Mouse (Mus musculus) midbrain, postnatal 0 days (tissue): Measurements from ENCODE around the gene 1810010H24Rik. TPM values are rescaled to one million over a fixed set of nuclear protein-coding genes. Genes with fewer than 3 reads are reported as not detected.

Experiments
- ATAC-seq: fragments of 200-750 bp; cut with Nextera tagmentation; 2 replicates; pipeline ENCODE4 v1.8.0; 2017; ENCODE audit warnings: moderate number of reproducible peaks, mild to moderate bottlenecking, moderate TSS enrichment, moderate library complexity; ENCODE audit not compliant: low FRiP score
- DNase-seq: peaks from one replicate; pipeline ENCODE4 v3.0.0-alpha.2; 2015; ENCODE audit warnings: low spot score
- H3K27ac ChIP-seq: fragments of 300-500 bp; sonication (generic); 2 replicates; pipeline ENCODE4 v1.5.1; 2014; ENCODE audit warnings: low read depth, mild to moderate bottlenecking, low read length, mixed read lengths
- H3K27me3 ChIP-seq: fragments of 300-500 bp; sonication (generic); 2 replicates; pipeline ENCODE4 v1.6.1; 2014; ENCODE audit warnings: low read length, control low read depth, mixed read lengths; ENCODE audit not compliant: insufficient read depth
- H3K36me3 ChIP-seq: fragments of 300-500 bp; sonication (generic); 2 replicates; pipeline ENCODE4 v1.6.1; 2014; ENCODE audit warnings: low read length, control low read depth, mixed read lengths; ENCODE audit not compliant: insufficient read depth
- H3K4me1 ChIP-seq: fragments of 300-500 bp; sonication (generic); 2 replicates; pipeline ENCODE4 v1.6.1; 2014; ENCODE audit warnings: mild to moderate bottlenecking, control low read depth, antibody characterized with exemption, low read length, mixed read lengths; ENCODE audit not compliant: insufficient read depth
- H3K4me2 ChIP-seq: fragments of 300-500 bp; sonication (generic); 2 replicates; pipeline ENCODE4 v1.6.1; 2014; ENCODE audit warnings: low read depth, mild to moderate bottlenecking, low read length, mixed read lengths; ENCODE audit not compliant: poor library complexity, severe bottlenecking
- H3K4me3 ChIP-seq: fragments of 300-500 bp; sonication (generic); 2 replicates; pipeline ENCODE4 v1.5.1; 2014; ENCODE audit warnings: low read depth, mild to moderate bottlenecking, low read length, moderate library complexity
- H3K9ac ChIP-seq: fragments of 300-500 bp; sonication (generic); replicated peaks from 2 replicates; pipeline ENCODE4 v1.6.1; 2014; ENCODE audit warnings: mild to moderate bottlenecking, low read length, moderate library complexity, mixed read lengths; ENCODE audit not compliant: poor library complexity, severe bottlenecking
- H3K9me3 ChIP-seq: fragments of 300-500 bp; sonication (generic); 2 replicates; pipeline ENCODE4 v1.6.1; 2016; ENCODE audit warnings: low read length, control low read depth
- CTCF ChIP-seq: IDR thresholded peaks from 2 replicates; pipeline ENCODE4 v1.5.1; 2016; ENCODE audit warnings: antibody characterized with exemption, mild to moderate bottlenecking
- WGBS: fragments of 180-500 bp; shearing (Covaris S2); extraction: QIAGEN DNeasy Blood & Tissue Kit; methylation state at CpG from one replicate; pipeline ENCODE4 v1.1.7; 2014; 5-methylcytosine and 5-hydroxymethylcytosine counted together
- polyA plus RNA-seq: library from polyadenylated mRNA; unstranded; fragments of >200 nt; fragmentation: Nextera tagmentation; extraction: Ambion mirVana; gene quantifications from 2 replicates; pipeline ENCODE4 v1.2.1, GENCODE M21; 2015
- total RNA-seq: library from RNA; depleted of rRNA; stranded (reverse); fragments of >200 nt; gene quantifications from 2 replicates; pipeline ENCODE4 v1.2.3, GENCODE M21; 2014

Gene 1810010H24Rik
- total and polyA plus RNA-seq, 2 experiments from 2014 or later, result 10.9 to 11.0 TPM

- TF ChIP-seq CTCF, result no peak
- no peaks in the 10 kb centered on the region for H3K9me3 ChIP-seq
- no peaks in the 10 kb centered on the region for H3K27me3 ChIP-seq
- DNase-seq, result no peak
- ATAC-seq, result no peak
- H3K4me3 ChIP-seq, result no peak overlapping the region
- no peak overlapping the region for H3K9ac ChIP-seq
- H3K27ac ChIP-seq, result no peak overlapping the region
- H3K36me3 ChIP-seq, result no peaks in the 10 kb centered on the region
- H3K4me1 ChIP-seq, result 0 out of 2 replicates have a peak, but pooled peaks cover 7% of the 10 kb centered on the region
- H3K4me2 ChIP-seq, result peak overlapping the region; percentile 64
- WGBS, result 71% methylated on average over 4 of the region's 4 CpGs
These were observed 1.1 kb upstream of the 1810010H24Rik start for GRCm38 (mm10) chr11:107024406-107024805.

- Histone ChIP-seq H3K36me3 (no peaks in the 10 kb centered on the region), H3K27ac (no peak overlapping the region), H3K4me1 (0 out of 2 replicates have a peak, but pooled peaks cover 9% of the 10 kb centered on the region), H3K9ac (no peak overlapping the region), H3K4me2 (peak overlapping the region; percentile 64), H3K4me3 (peak overlapping the region; percentile 59), H3K27me3 (no peaks in the 10 kb centered on the region), H3K9me3 (no peaks in the 10 kb centered on the region)
- 11% methylated on average over 12 of the region's 12 CpGs for WGBS
- ATAC-seq (no peak), DNase-seq (peak; percentile 42)
- no peak for TF ChIP-seq CTCF
These were observed 1.3 kb downstream of the 1810010H24Rik start for GRCm38 (mm10) chr11:107026554-107027430.

- WGBS, result under 1% methylated on average over 99 of the region's 107 CpGs
- DNase-seq, result peak; percentile 96
- Histone ChIP-seq H3K27me3 (no peaks in the 10 kb centered on the region), H3K4me3 (peak overlapping the region; percentile 59), H3K9me3 (no peaks in the 10 kb centered on the region), H3K36me3 (no peaks in the 10 kb centered on the region), H3K4me1 (0 out of 2 replicates have a peak, but pooled peaks cover 9% of the 10 kb centered on the region), H3K27ac (peak overlapping the region; percentile 85), H3K4me2 (peak overlapping the region; percentile 64), H3K9ac (peak overlapping the region; percentile 73)
- peak; percentile 88 for ATAC-seq
- no peak for TF ChIP-seq CTCF
These were observed 2.2 kb downstream of the 1810010H24Rik start for GRCm38 (mm10) chr11:107027431-107028274.

GRCm38 (mm10) chr11:107028275-107028618, 2.8 kb downstream of the 1810010H24Rik start:
- no peaks in the 10 kb centered on the region for H3K27me3 ChIP-seq
- H3K4me1 ChIP-seq, result 0 out of 2 replicates have a peak, but pooled peaks cover 9% of the 10 kb centered on the region
- H3K4me3 ChIP-seq, result peak overlapping the region; percentile 59
- no peaks in the 10 kb centered on the region for H3K9me3 ChIP-seq
- TF ChIP-seq CTCF, result no peak
- peak overlapping the region; percentile 85 for H3K27ac ChIP-seq
- ATAC-seq (peak; percentile 66; the same call in 1 of the 2 replicates), DNase-seq (no peak)
- peak overlapping the region; percentile 73 for H3K9ac ChIP-seq
- H3K4me2 ChIP-seq, result peak overlapping the region; percentile 64
- 2% methylated on average over 29 of the region's 29 CpGs for WGBS
- H3K36me3 ChIP-seq, result no peaks in the 10 kb centered on the region

GRCm38 (mm10) chr11:107028754-107029153, 3.3 kb downstream of the 1810010H24Rik start:
- no peak for ATAC-seq
- 66% methylated on average over 6 of the region's 6 CpGs for WGBS
- no peak for TF ChIP-seq CTCF

More at GRCm38 (mm10) chr11:107028754-107029153, 3.3 kb downstream of the 1810010H24Rik start:
- Histone ChIP-seq H3K4me3 (peak overlapping the region; percentile 59), H3K4me2 (peak overlapping the region; percentile 64), H3K9me3 (no peaks in the 10 kb centered on the region), H3K27me3 (no peaks in the 10 kb centered on the region), H3K9ac (peak overlapping the region; percentile 73), H3K4me1 (0 out of 2 replicates have a peak, but pooled peaks cover 9% of the 10 kb centered on the region), H3K36me3 (no peaks in the 10 kb centered on the region), H3K27ac (peak overlapping the region; percentile 85)
- no peak for DNase-seq
